Comparison of ENCODE assay signal across 12 mouse cellular contexts in the genomic region with DNA sequence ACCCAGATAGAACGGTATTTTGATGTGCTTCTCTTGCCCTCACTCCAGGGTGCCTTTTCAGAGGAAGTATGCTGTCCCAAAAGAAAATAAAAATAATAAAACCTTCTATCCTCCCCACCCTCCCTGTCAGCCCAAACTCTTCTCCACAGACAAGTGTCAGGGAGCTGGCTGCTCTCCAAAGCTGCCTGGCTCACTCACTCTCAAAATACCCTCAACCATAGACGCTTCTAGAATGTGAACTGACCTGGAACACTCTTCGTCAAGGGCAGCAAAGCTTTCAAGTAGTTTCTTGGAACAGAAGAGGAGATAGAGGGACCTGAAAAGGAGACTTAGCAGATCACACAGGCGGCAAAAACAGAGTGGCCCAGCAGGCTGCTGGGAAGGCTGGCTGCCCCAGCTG.
DNase-seq lines count a peak whose midpoint lies in the region; ATAC-seq lines count a peak whose summit lies in the region.
"Had no signal": no experiment of that assay in that cellular context is flagged by ENCODE, and none has a peak within 500 bp of the region (broad histone marks: within the 10 kb centered on the region; RNA-seq: fewer than 3 reads in every experiment).

No protein-coding gene starts in this region.

- no peak for ATAC-seq in kidney, embryonic 15.5 days (replicated peaks; ENCODE audit: low FRiP score)
- ATAC-seq: activated CD4-positive, CD25-positive, alpha-beta regulatory T cell, adult 4 months; forebrain, embryonic 16.5 days had no signal

- no peak overlapping the region for H3K9ac ChIP-seq in kidney, embryonic 15.5 days
- H3K9ac ChIP-seq: neural tube, embryonic 12.5 days had no signal

- H3K27ac ChIP-seq in kidney, embryonic 15.5 days: no peak overlapping the region
- peak overlapping the region; percentile 72 for H3K27ac ChIP-seq in heart, embryonic 10.5 days
- H3K27ac ChIP-seq: neural tube, embryonic 12.5 days had no signal

- H3K27me3 ChIP-seq in kidney, embryonic 15.5 days: no peaks in the 10 kb centered on the region
- no peaks in the 10 kb centered on the region for H3K27me3 ChIP-seq in heart, embryonic 10.5 days (ENCODE audit: insufficient read depth, poor library complexity, severe bottlenecking)
- H3K27me3 ChIP-seq: neural tube, embryonic 12.5 days had no signal

- no peak overlapping the region for H3K4me2 ChIP-seq in kidney, embryonic 15.5 days
- H3K4me2 ChIP-seq: neural tube, embryonic 12.5 days had no signal

- no peaks in the 10 kb centered on the region for H3K36me3 ChIP-seq in kidney, embryonic 15.5 days
- no peaks in the 10 kb centered on the region for H3K36me3 ChIP-seq in heart, embryonic 10.5 days
- H3K36me3 ChIP-seq: neural tube, embryonic 12.5 days had no signal

- H3K9me3 ChIP-seq in kidney, embryonic 15.5 days (replicated peaks): no peaks in the 10 kb centered on the region
- H3K9me3 ChIP-seq in heart, embryonic 10.5 days: no peaks in the 10 kb centered on the region
- H3K9me3 ChIP-seq: megakaryocyte, embryonic 14.5 days; neural tube, embryonic 12.5 days had no signal

- no peak overlapping the region for H3K4me3 ChIP-seq in kidney, embryonic 15.5 days (replicated peaks)
- H3K4me3 ChIP-seq in heart, embryonic 10.5 days: no peak overlapping the region
- H3K4me3 ChIP-seq: megakaryocyte, embryonic 14.5 days; neural tube, embryonic 12.5 days had no signal

- 41% methylated on average over 4 of the region's 4 CpGs for WGBS in kidney, embryonic 15.5 days
- WGBS in heart, embryonic 10.5 days: 32% methylated on average over 4 of the region's 4 CpGs

- DNase-seq in adrenal gland, adult (ENCODE audit: inconsistent age in 2 of 2, low spot score in 1 of 2): peak; percentile 40 to 53
- no peak for DNase-seq in adrenal gland, adult 2 months
- peak; percentile 40 for DNase-seq in kidney, adult 18-20 months
- DNase-seq in heart, embryonic 10.5 days (ENCODE audit: low spot score): no peak
- DNase-seq in kidney, postnatal 14 days: peak; percentile 48
- DNase-seq in thymus, adult 18-20 months: no peak
- DNase-seq in neural tube, embryonic 10.5 days (ENCODE audit: extremely low spot score, low spot score): no peak

- peaks cover 23% of the 10 kb centered on the region for H3K4me1 ChIP-seq in kidney, embryonic 15.5 days
- peaks cover 36% of the 10 kb centered on the region for H3K4me1 ChIP-seq in heart, embryonic 10.5 days
- H3K4me1 ChIP-seq: megakaryocyte, embryonic 14.5 days; neural tube, embryonic 12.5 days had no signal

Comparison
In these comparisons a context has a peak if more than half of its experiments do, and no peak if none do; other contexts are left out.
1. DNase-seq: peak in adrenal gland, adult (2 of 2), kidney, adult 18-20 months (single experiment) and kidney, postnatal 14 days (single experiment); none in adrenal gland, adult 2 months (single experiment), heart, embryonic 10.5 days (single experiment), thymus, adult 18-20 months (0 of 2) and neural tube, embryonic 10.5 days (single experiment).